Comparison of ENCODE assay signal across 8 mouse cellular contexts in the genomic region with DNA sequence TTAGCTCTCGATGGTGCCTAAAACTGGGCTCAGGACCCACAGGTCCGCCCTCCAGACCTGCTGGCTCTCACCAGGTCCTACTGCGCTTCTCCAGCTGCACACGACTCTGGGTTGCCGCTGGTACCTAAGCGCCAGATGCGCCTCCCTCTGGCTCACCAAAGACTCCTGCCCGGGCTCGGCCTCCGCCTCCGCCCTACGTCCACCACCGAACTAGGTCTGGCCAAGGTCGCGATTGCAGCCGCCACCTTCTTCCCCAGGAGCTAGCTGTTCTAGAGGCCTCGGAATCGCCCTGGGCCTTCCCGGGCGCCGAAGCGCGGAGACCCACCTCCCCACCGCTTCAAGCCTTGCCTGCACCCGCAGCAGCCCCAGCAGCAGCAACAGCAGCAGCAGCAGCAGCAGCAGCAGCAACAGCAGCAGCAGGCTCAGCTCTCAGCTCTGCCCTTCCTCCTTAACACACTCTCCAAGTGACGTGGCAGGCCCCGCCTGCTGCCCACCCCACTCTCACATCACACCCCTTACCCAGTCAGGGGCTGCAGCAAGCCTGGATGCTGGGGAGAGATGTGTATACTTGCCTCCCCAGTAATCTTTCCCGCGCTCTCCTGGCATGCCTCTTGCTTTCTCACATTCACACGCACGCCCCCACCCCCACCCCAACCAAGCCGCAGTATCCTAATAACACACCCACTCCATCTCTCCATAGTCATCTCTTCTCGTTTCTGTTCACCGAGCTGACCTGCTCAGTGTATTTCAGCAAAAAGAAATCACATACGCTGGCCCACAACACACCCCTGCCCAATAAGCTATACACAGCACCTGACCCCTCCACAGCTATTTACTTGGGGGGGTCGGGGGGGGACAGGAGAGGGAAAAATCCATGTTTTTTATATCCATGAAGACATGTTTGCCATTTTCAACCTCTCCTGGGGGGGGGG. TPM values are rescaled to one million over a fixed set of nuclear protein-coding genes. Genes with fewer than 3 reads are reported as not detected.
DNase-seq lines count a peak whose midpoint lies in the region; ATAC-seq and TF ChIP-seq lines count a peak whose summit lies in the region.

A gene (minus strand): TSS at position 464 of the 932 bp plus-strand sequence.

- peaks cover 23% of the 10 kb centered on the region for H3K27me3 ChIP-seq in liver, embryonic 16.5 days (ENCODE audit: control insufficient read depth, insufficient read depth, low read depth, low read length)
- 0 out of 2 replicates have a peak, but pooled peaks cover 4% of the 10 kb centered on the region for H3K27me3 ChIP-seq in stomach, postnatal 0 days (ENCODE audit: control insufficient read depth, insufficient read depth, low read length)

- no peak for ATAC-seq in liver, embryonic 16.5 days (ENCODE audit: low read depth)
- ATAC-seq in stomach, postnatal 0 days (ENCODE audit: low FRiP score, low TSS enrichment) = peak; percentile 29; the same call in 1 of the 2 replicates
- no peak for ATAC-seq in inflammation-experienced regulatory T-cells, adult 6 months

- H3K9ac ChIP-seq in liver, embryonic 16.5 days (ENCODE audit: low read depth, low read length) = no peak within 1 kb of the TSS
- H3K9ac ChIP-seq in stomach, postnatal 0 days (ENCODE audit: low read length) = peak within 1 kb of the TSS; percentile 45

- H3K36me3 ChIP-seq in liver, embryonic 16.5 days (ENCODE audit: control insufficient read depth, insufficient read depth) = no peaks in the 10 kb centered on the region
- H3K36me3 ChIP-seq in stomach, postnatal 0 days (ENCODE audit: control insufficient read depth, insufficient read depth, low read length) = no peaks in the 10 kb centered on the region

- H3K9me3 ChIP-seq in liver, embryonic 16.5 days (replicated peaks; ENCODE audit: control insufficient read depth, low read length) = no peaks in the 10 kb centered on the region; the same call in 1 of the 2 replicates
- no peaks in the 10 kb centered on the region for H3K9me3 ChIP-seq in stomach, postnatal 0 days (ENCODE audit: control insufficient read depth, low read length)

- H3K4me1 ChIP-seq in embryonic fibroblast, embryonic 13.5 days (ENCODE audit: control insufficient read depth, insufficient read depth, low read length) = peaks cover 2% of the 10 kb centered on the region
- H3K4me1 ChIP-seq in liver, embryonic 16.5 days (ENCODE audit: control insufficient read depth, low read depth, low read length) = no peaks in the 10 kb centered on the region
- no peaks in the 10 kb centered on the region for H3K4me1 ChIP-seq in stomach, postnatal 0 days (replicated peaks; ENCODE audit: control insufficient read depth, insufficient read depth)

- no peak for TF ChIP-seq EP300 in stomach, postnatal 0 days (optimal IDR thresholded peaks at IDR 0.05)

- 0 out of 2 replicates have a peak, but pooled peaks have one; percentile 23 for TF ChIP-seq POLR2A in embryonic fibroblast, embryonic 13.5 days (IDR thresholded peaks at IDR 0.05; ENCODE audit: low read depth, low read length)

- H3K4me3 ChIP-seq in embryonic fibroblast, embryonic 13.5 days (ENCODE audit: insufficient read depth, low read length) = peak within 1 kb of the TSS; percentile 49
- peak within 1 kb of the TSS; percentile 8; the same call in 1 of the 2 replicates for H3K4me3 ChIP-seq in liver, embryonic 16.5 days (ENCODE audit: low read depth, low read length)
- peak within 1 kb of the TSS; percentile 40 for H3K4me3 ChIP-seq in stomach, postnatal 0 days (ENCODE audit: low read depth, low read length)

- H3K27ac ChIP-seq in embryonic fibroblast, embryonic 13.5 days (ENCODE audit: insufficient read depth, low read length) = no peak within 1 kb of the TSS
- no peak within 1 kb of the TSS for H3K27ac ChIP-seq in liver, embryonic 16.5 days (ENCODE audit: low read length)
- H3K27ac ChIP-seq in stomach, postnatal 0 days (replicated peaks) = no peak within 1 kb of the TSS

- DNase-seq in cerebellum, postnatal 14 days = peak; percentile 31 to 46
- no peak for DNase-seq in cerebellum, adult 9-11 months
- peak; percentile 18 for DNase-seq in 3134 (ENCODE audit: extremely low read depth, insufficient read length, low spot score)
- DNase-seq in kidney, postnatal 14 days = peak; percentile 13
- DNase-seq in stomach, postnatal 0 days (ENCODE audit: low spot score) = peak; percentile 24

- H3K4me2 ChIP-seq in liver, embryonic 16.5 days (ENCODE audit: low read depth, low read length) = peak within 1 kb of the TSS; percentile 27
- H3K4me2 ChIP-seq in stomach, postnatal 0 days (replicated peaks; ENCODE audit: low read depth) = peak within 1 kb of the TSS; percentile 63

- 3% methylated on average over 36 of the region's 36 CpGs for WGBS in liver, embryonic 16.5 days (ENCODE audit: insufficient replicate concordance)
- 4% methylated on average over 36 of the region's 36 CpGs for WGBS in stomach, postnatal 0 days

- TF ChIP-seq CTCF in embryonic fibroblast, embryonic 13.5 days (IDR thresholded peaks at IDR 0.05; ENCODE audit: borderline replicate concordance, insufficient read depth, low read length) = no peak
- TF ChIP-seq CTCF in stomach, postnatal 0 days (IDR thresholded peaks at IDR 0.05; ENCODE audit: low read depth) = no peak

RNA-seq across cellular contexts. Expression of the gene that starts here (rescaled TPM):
- 1.8 and 2.2 TPM in 2 replicates for polyA plus RNA-seq in embryonic fibroblast, embryonic 13.5 days (2011; ENCODE audit: insufficient read length, low read depth, missing spikeins)
- polyA plus RNA-seq in liver, embryonic 16.5 days (2015; fragmentation: Nextera tagmentation; extraction: Ambion mirVana) = 0.05 and 0.06 TPM in 2 replicates
- 1.5 and 2.1 TPM in 2 replicates for polyA plus RNA-seq in stomach, postnatal 0 days (2015; fragmentation: Nextera tagmentation; extraction: Ambion mirVana)
- polyA plus RNA-seq in inflammation-experienced regulatory T-cells, adult 6 months (2017; shearing (Covaris generic)) = not detected
